ENCODE assay signal across 13 mouse cellular contexts in genomic region chr19:22132626-22133025, GRCm38 (mm10). TPM values are rescaled to one million over a fixed set of nuclear protein-coding genes. Genes with fewer than 3 reads are reported as not detected.
DNase-seq lines count a peak whose midpoint lies in the region; ATAC-seq and TF ChIP-seq lines count a peak whose summit lies in the region.
"Had no signal": no experiment of that assay in that cellular context is flagged by ENCODE, and none has a peak within 500 bp of the region (broad histone marks: within the 10 kb centered on the region; RNA-seq: fewer than 3 reads in every experiment).

No protein-coding gene starts in this region.

- peak; percentile 47 for DNase-seq in embryonic facial prominence, embryonic 14.5 days (ENCODE audit: low spot score)
- no peak for DNase-seq in embryonic facial prominence, embryonic 10.5 days (ENCODE audit: low spot score)
- DNase-seq in kidney, postnatal 0 days (ENCODE audit: low spot score), result peak; percentile 14
- peak; percentile 27 to 29 for DNase-seq in right cerebral cortex, postnatal 10 days (ENCODE audit: low spot score in 2 of 2)
- no peak for DNase-seq in right cerebral cortex, postnatal 4 days
- peak; percentile 13 to 40 for DNase-seq in cerebellum, postnatal 36 days
- no peak for DNase-seq in thymus, postnatal 10 days (ENCODE audit: low spot score in 2 of 2)
- DNase-seq: adrenal gland, postnatal 10 days; kidney, adult 8-10 months; thymus, adult 2 months had no signal

- no peaks in the 10 kb centered on the region for H3K27me3 ChIP-seq in embryonic facial prominence, embryonic 14.5 days (replicated peaks; ENCODE audit: control insufficient read depth, insufficient read depth, low read length)
- peaks cover 3% of the 10 kb centered on the region; the same call in 1 of the 2 replicates for H3K27me3 ChIP-seq in embryonic facial prominence, embryonic 10.5 days (replicated peaks; ENCODE audit: low read depth, poor library complexity, severe bottlenecking)
- no peaks in the 10 kb centered on the region for H3K27me3 ChIP-seq in kidney, postnatal 0 days (ENCODE audit: insufficient read depth, low read length)
- no peaks in the 10 kb centered on the region for H3K27me3 ChIP-seq in kidney, embryonic 14.5 days (ENCODE audit: control insufficient read depth, insufficient read depth, low read length)
- H3K27me3 ChIP-seq: neural tube, embryonic 13.5 days had no signal

- H3K4me1 ChIP-seq in embryonic facial prominence, embryonic 14.5 days (ENCODE audit: control insufficient read depth, insufficient read depth, low read length), result no peaks in the 10 kb centered on the region
- H3K4me1 ChIP-seq in embryonic facial prominence, embryonic 10.5 days, result no peaks in the 10 kb centered on the region
- H3K4me1 ChIP-seq in kidney, postnatal 0 days (replicated peaks; ENCODE audit: insufficient read depth, low read length), result no peaks in the 10 kb centered on the region
- no peaks in the 10 kb centered on the region for H3K4me1 ChIP-seq in kidney, embryonic 14.5 days (ENCODE audit: control insufficient read depth, insufficient read depth, low read length)
- H3K4me1 ChIP-seq: neural tube, embryonic 13.5 days had no signal

- H3K4me2 ChIP-seq in embryonic facial prominence, embryonic 14.5 days (ENCODE audit: low read depth, low read length), result no peak overlapping the region
- no peak overlapping the region for H3K4me2 ChIP-seq in kidney, postnatal 0 days (ENCODE audit: low read length)
- H3K4me2 ChIP-seq in kidney, embryonic 14.5 days (replicated peaks; ENCODE audit: low read depth, low read length), result no peak overlapping the region
- H3K4me2 ChIP-seq: neural tube, embryonic 13.5 days had no signal

- no peaks in the 10 kb centered on the region for H3K36me3 ChIP-seq in embryonic facial prominence, embryonic 14.5 days (ENCODE audit: control insufficient read depth, insufficient read depth, low read length)
- no peaks in the 10 kb centered on the region for H3K36me3 ChIP-seq in embryonic facial prominence, embryonic 10.5 days (replicated peaks)
- no peaks in the 10 kb centered on the region for H3K36me3 ChIP-seq in kidney, postnatal 0 days (ENCODE audit: insufficient read depth, low read length)
- no peaks in the 10 kb centered on the region for H3K36me3 ChIP-seq in kidney, embryonic 14.5 days (ENCODE audit: control insufficient read depth, insufficient read depth, low read length)
- H3K36me3 ChIP-seq: neural tube, embryonic 13.5 days had no signal

- TF ChIP-seq CTCF in kidney, postnatal 0 days (IDR thresholded peaks at IDR 0.05; ENCODE audit: low read depth), result no peak

- no peak overlapping the region for H3K9ac ChIP-seq in embryonic facial prominence, embryonic 14.5 days (ENCODE audit: low read depth, low read length)
- no peak overlapping the region for H3K9ac ChIP-seq in kidney, postnatal 0 days (ENCODE audit: low read depth, low read length)
- no peak overlapping the region for H3K9ac ChIP-seq in kidney, embryonic 14.5 days (ENCODE audit: low read depth, low read length)
- H3K9ac ChIP-seq: neural tube, embryonic 13.5 days had no signal

- no peaks in the 10 kb centered on the region for H3K9me3 ChIP-seq in embryonic facial prominence, embryonic 14.5 days (ENCODE audit: control insufficient read depth, low read length)
- H3K9me3 ChIP-seq in embryonic facial prominence, embryonic 10.5 days, result no peaks in the 10 kb centered on the region
- H3K9me3 ChIP-seq in kidney, postnatal 0 days (replicated peaks; ENCODE audit: low read length), result no peaks in the 10 kb centered on the region
- no peaks in the 10 kb centered on the region for H3K9me3 ChIP-seq in kidney, embryonic 14.5 days (ENCODE audit: control insufficient read depth, low read length)
- H3K9me3 ChIP-seq: neural tube, embryonic 13.5 days had no signal

- no peak overlapping the region for H3K27ac ChIP-seq in embryonic facial prominence, embryonic 14.5 days (replicated peaks; ENCODE audit: low read depth, low read length)
- H3K27ac ChIP-seq in embryonic facial prominence, embryonic 10.5 days (replicated peaks), result no peak overlapping the region
- H3K27ac ChIP-seq in kidney, postnatal 0 days, result no peak overlapping the region
- H3K27ac ChIP-seq in kidney, embryonic 14.5 days (ENCODE audit: low read depth, low read length), result no peak overlapping the region
- H3K27ac ChIP-seq: neural tube, embryonic 13.5 days had no signal

- no peak for ATAC-seq in embryonic facial prominence, embryonic 14.5 days (ENCODE audit: low read depth)
- no peak for ATAC-seq in kidney, postnatal 0 days (replicated peaks; ENCODE audit: low FRiP score, low read depth)
- ATAC-seq in kidney, embryonic 14.5 days (ENCODE audit: low FRiP score, low TSS enrichment), result no peak
- ATAC-seq: hindbrain, embryonic 16.5 days had no signal

- WGBS in embryonic facial prominence, embryonic 14.5 days, result 55% methylated on average over 3 of the region's 3 CpGs
- 84% methylated on average over 3 of the region's 3 CpGs for WGBS in embryonic facial prominence, embryonic 10.5 days
- WGBS in kidney, postnatal 0 days, result 66% methylated on average over 3 of the region's 3 CpGs
- whole genome bisulfite sequencing in kidney, embryonic 14.5 days, result 81% methylated on average over 3 of the region's 3 CpGs

- H3K4me3 ChIP-seq in embryonic facial prominence, embryonic 14.5 days (ENCODE audit: low read depth, low read length), result no peak overlapping the region
- H3K4me3 ChIP-seq in embryonic facial prominence, embryonic 10.5 days, result no peak overlapping the region
- no peak overlapping the region for H3K4me3 ChIP-seq in kidney, postnatal 0 days (replicated peaks; ENCODE audit: low read depth, low read length)
- no peak overlapping the region for H3K4me3 ChIP-seq in kidney, embryonic 14.5 days (ENCODE audit: low read length)
- H3K4me3 ChIP-seq: neural tube, embryonic 13.5 days had no signal

RNA-seq across cellular contexts. Expression of gene Trpm3, which starts 6.2 kb away (rescaled TPM):
- polyA plus RNA-seq in embryonic facial prominence, embryonic 14.5 days (2014; fragmentation: Nextera tagmentation; extraction: Ambion mirVana), result 5.4 and 6.4 TPM in 2 replicates
- 5.7 and 6.0 TPM in 2 replicates for polyA plus RNA-seq in embryonic facial prominence, embryonic 10.5 days (2016; fragmentation: Nextera tagmentation; extraction: Ambion mirVana)
- polyA plus RNA-seq in kidney, postnatal 0 days (2015; fragmentation: Nextera tagmentation; extraction: Ambion mirVana), result 2.1 and 2.2 TPM in 2 replicates
- polyA plus RNA-seq in kidney, embryonic 14.5 days (2014; fragmentation: Nextera tagmentation; extraction: Ambion mirVana), result 3.6 and 3.9 TPM in 2 replicates

Comparison
In these comparisons a context has a peak if more than half of its experiments do, and no peak if none do; other contexts are left out.
1. DNase-seq: peak in embryonic facial prominence, embryonic 14.5 days (single experiment), kidney, postnatal 0 days (single experiment), right cerebral cortex, postnatal 10 days (2 of 2) and cerebellum, postnatal 36 days (2 of 2); none in embryonic facial prominence, embryonic 10.5 days (single experiment), right cerebral cortex, postnatal 4 days (single experiment) and thymus, postnatal 10 days (0 of 2).